Mouse (Mus musculus) heart, postnatal 0 days (tissue): Measurements from ENCODE around the gene Slc23a2. TPM values are rescaled to one million over a fixed set of nuclear protein-coding genes. Genes with fewer than 3 reads are reported as not detected.

Source experiments
- ATAC-seq: fragments of 200-750 bp; cut with Nextera tagmentation; 2 replicates; pipeline ENCODE4 v1.8.0; 2017; ENCODE audit warnings: low read depth, moderate number of reproducible peaks, moderate library complexity; ENCODE audit not compliant: insufficient read depth
- DNase-seq: peaks from one replicate; pipeline ENCODE4 v3.0.0-alpha.2; 2016; ENCODE audit warnings: low spot score
- H3K27ac ChIP-seq: fragments of 300-500 bp; sonication (generic); 2 replicates; pipeline ENCODE4 v1.5.1; 2014; ENCODE audit warnings: low read depth, mild to moderate bottlenecking
- H3K27me3 ChIP-seq: fragments of 300-500 bp; sonication (generic); 2 replicates; pipeline ENCODE4 v1.6.1; 2014; ENCODE audit warnings: low read length, mixed read lengths; ENCODE audit not compliant: control insufficient read depth, insufficient read depth
- H3K36me3 ChIP-seq: fragments of 300-500 bp; sonication (generic); replicated peaks from 2 replicates; pipeline ENCODE4 v1.6.1; 2014; ENCODE audit warnings: low read length, mixed read lengths; ENCODE audit not compliant: control insufficient read depth, insufficient read depth
- H3K4me1 ChIP-seq: fragments of 300-500 bp; sonication (generic); 2 replicates; pipeline ENCODE4 v1.6.1; 2014; ENCODE audit warnings: antibody characterized with exemption; ENCODE audit not compliant: control insufficient read depth, insufficient read depth
- H3K4me2 ChIP-seq: fragments of 300-500 bp; sonication (generic); 2 replicates; pipeline ENCODE4 v1.6.1; 2014; ENCODE audit warnings: low read depth, mild to moderate bottlenecking, low read length, moderate library complexity
- H3K4me3 ChIP-seq: fragments of 300-500 bp; sonication (generic); 2 replicates; pipeline ENCODE4 v1.5.1; 2014; ENCODE audit warnings: low read depth, low read length
- H3K9ac ChIP-seq: fragments of 300-500 bp; sonication (generic); replicated peaks from 2 replicates; pipeline ENCODE4 v1.6.1; 2014; ENCODE audit warnings: low read depth, low read length, mixed read lengths
- H3K9me3 ChIP-seq: fragments of 300-500 bp; sonication (generic); replicated peaks from 2 replicates; pipeline ENCODE4 v1.6.1; 2016; ENCODE audit warnings: low read length; ENCODE audit not compliant: control insufficient read depth
- CTCF ChIP-seq: IDR thresholded peaks from 2 replicates; pipeline ENCODE4 v1.5.1; 2016; ENCODE audit warnings: antibody characterized with exemption, control low read depth, low read depth
- EP300 ChIP-seq: IDR thresholded peaks from 2 replicates; pipeline ENCODE4 v1.6.1; 2016; ENCODE audit warnings: antibody characterized with exemption, low read depth
- WGBS: fragments of 180-500 bp; shearing (Covaris S2); extraction: QIAGEN DNeasy Blood & Tissue Kit; methylation state at CpG from one replicate; pipeline ENCODE4 v1.1.7; 2014; 5-methylcytosine and 5-hydroxymethylcytosine counted together
- polyA plus RNA-seq: library from polyadenylated mRNA; unstranded; fragments of >200 nt; fragmentation: Nextera tagmentation; extraction: Ambion mirVana; gene quantifications from 2 replicates; pipeline ENCODE4 v1.2.1, GENCODE M21; 2015
- total RNA-seq: library from RNA; depleted of rRNA; stranded (reverse); fragments of >200 nt; gene quantifications from 2 replicates; pipeline ENCODE4 v1.2.3, GENCODE M21; 2014; ENCODE audit warnings: low replicate concordance

The Slc23a2 gene
- total and polyA plus RNA-seq, 2 experiments from 2014 or later = 8.6 to 13.9 TPM

GRCm38 (mm10) chr2:132029646-132030417 is 115.1 kb downstream of the Slc23a2 start, which contains the start of gene Rassf2:
Rassf2 (minus strand) TSS chr2:132030258.
- WGBS = 2% methylated on average over 40 of the region's 48 CpGs
- Histone ChIP-seq H3K9me3 (no peaks in the 10 kb centered on the region), H3K4me1 (peaks cover 9% of the 10 kb centered on the region; the same call in 1 of the 2 replicates), H3K27ac (peak within 1 kb of the TSS; percentile 67), H3K27me3 (no peaks in the 10 kb centered on the region), H3K4me2 (peak within 1 kb of the TSS; percentile 98), H3K9ac (peak within 1 kb of the TSS; percentile 55), H3K4me3 (peak within 1 kb of the TSS; percentile 70), H3K36me3 (no peaks in the 10 kb centered on the region)
- TF ChIP-seq EP300 (no peak), CTCF (no peak)
- ATAC-seq = peak; percentile 79
- DNase-seq = peak; percentile 61

- Histone ChIP-seq H3K36me3 (no peaks in the 10 kb centered on the region), H3K27ac (peak overlapping the region; percentile 58), H3K4me3 (peak overlapping the region; percentile 70), H3K4me1 (peaks cover 9% of the 10 kb centered on the region; the same call in 1 of the 2 replicates), H3K27me3 (no peaks in the 10 kb centered on the region), H3K9ac (peak overlapping the region; percentile 55), H3K9me3 (no peaks in the 10 kb centered on the region), H3K4me2 (peak overlapping the region; percentile 98)
- TF ChIP-seq CTCF = no peak
- TF ChIP-seq EP300 = no peak
- ATAC-seq (peak; percentile 26), DNase-seq (no peak)
- WGBS = 2% methylated on average over 36 of the region's 36 CpGs
These were observed 115.9 kb downstream of the Slc23a2 start for GRCm38 (mm10) chr2:132028894-132029605.

DNA sequence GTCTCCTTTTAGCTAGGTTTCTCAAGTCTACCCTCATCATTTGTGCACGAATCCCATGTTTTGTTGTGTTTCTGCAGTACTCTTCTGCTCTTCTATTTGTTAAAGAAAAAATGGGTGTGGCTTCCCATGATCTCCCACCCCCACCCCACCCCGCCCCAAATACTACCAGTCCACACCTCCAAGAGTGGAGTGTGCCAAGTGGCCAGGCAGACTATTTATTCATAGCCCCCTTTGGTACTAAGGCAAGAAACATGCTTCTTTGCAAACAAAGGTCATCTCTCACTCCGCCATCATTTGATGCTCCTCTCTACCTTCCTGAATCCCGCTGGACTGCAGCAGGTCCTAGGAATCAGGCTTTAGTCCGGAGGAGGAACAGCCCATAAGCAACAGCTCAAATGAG is 116.8 kb downstream of the Slc23a2 start:
- no peak overlapping the region for H3K27ac ChIP-seq
- no peaks in the 10 kb centered on the region for H3K27me3 ChIP-seq
- no peak overlapping the region for H3K9ac ChIP-seq

DNA sequence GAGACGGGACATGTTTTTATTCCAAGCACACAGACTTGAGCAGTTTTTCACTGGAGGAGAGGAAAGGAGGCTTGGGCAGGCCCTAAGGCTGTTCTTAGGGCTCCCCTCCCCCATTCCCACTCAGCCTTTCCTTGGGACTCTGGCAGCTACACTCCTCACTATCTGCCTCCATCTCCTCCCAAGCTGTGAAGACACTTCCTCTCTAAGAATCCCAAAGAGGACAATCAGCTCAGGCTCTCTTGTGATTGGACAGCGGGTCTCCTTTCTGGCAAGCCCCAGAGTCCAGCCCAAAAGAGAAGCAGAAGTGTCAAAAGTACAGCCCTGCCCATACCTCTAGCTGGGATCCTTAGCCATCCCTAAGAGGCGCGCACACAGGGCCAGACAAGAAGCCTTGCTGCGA is 117.5 kb downstream of the Slc23a2 start:
- Histone ChIP-seq H3K27ac (no peak overlapping the region), H3K9me3 (no peaks in the 10 kb centered on the region), H3K9ac (no peak overlapping the region), H3K4me1 (peaks cover 9% of the 10 kb centered on the region; the same call in 1 of the 2 replicates), H3K4me3 (no peak overlapping the region), H3K36me3 (no peaks in the 10 kb centered on the region), H3K4me2 (peak overlapping the region; percentile 98; the same call in 1 of the 2 replicates), H3K27me3 (no peaks in the 10 kb centered on the region)
- DNase-seq (no peak), ATAC-seq (no peak)
- TF ChIP-seq EP300 = no peak
- TF ChIP-seq CTCF = no peak
- 54% methylated on average over 5 of the region's 5 CpGs for WGBS

More for the DNA sequence above, 116.8 kb downstream of the Slc23a2 start:
- peaks cover 9% of the 10 kb centered on the region; the same call in 1 of the 2 replicates for H3K4me1 ChIP-seq
- 60% methylated on average over 5 of the region's 5 CpGs for WGBS
- ATAC-seq = no peak
- H3K9me3 ChIP-seq = no peaks in the 10 kb centered on the region
- H3K36me3 ChIP-seq = no peaks in the 10 kb centered on the region
- peak overlapping the region; percentile 70; the same call in 1 of the 2 replicates for H3K4me3 ChIP-seq
- H3K4me2 ChIP-seq = peak overlapping the region; percentile 98
- no peak for DNase-seq
- TF ChIP-seq CTCF (no peak), EP300 (no peak)

DNA sequence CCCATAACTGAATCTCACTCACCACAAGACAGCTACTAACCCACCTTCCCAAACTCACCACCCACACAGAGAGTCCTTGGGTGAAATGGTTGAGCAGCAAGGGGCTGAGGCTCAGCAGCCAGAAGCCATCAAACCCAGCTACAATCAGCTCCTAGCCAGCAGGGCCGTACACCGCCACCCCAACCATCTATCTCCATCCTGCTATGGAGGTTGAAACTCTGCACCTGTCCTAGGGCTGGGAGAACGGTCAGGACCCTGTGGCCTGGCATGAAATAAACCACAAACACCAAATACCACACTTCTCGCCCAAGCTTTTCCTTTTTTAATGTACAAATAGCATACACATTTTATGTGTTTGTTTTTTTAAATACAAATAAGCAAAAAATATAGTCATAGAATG is 120.9 kb downstream of the Slc23a2 start:
- ATAC-seq = no peak
- no peaks in the 10 kb centered on the region for H3K27me3 ChIP-seq
- TF ChIP-seq EP300 = no peak
- no peak for TF ChIP-seq CTCF
- no peaks in the 10 kb centered on the region for H3K9me3 ChIP-seq
- no peak overlapping the region for H3K4me3 ChIP-seq
- H3K36me3 ChIP-seq = no peaks in the 10 kb centered on the region
- WGBS = 86% methylated on average over 4 of the region's 4 CpGs
- no peak overlapping the region for H3K9ac ChIP-seq
- DNase-seq = no peak
- no peak overlapping the region for H3K27ac ChIP-seq
- H3K4me1 ChIP-seq = peaks cover 21% of the 10 kb centered on the region; the same call in 1 of the 2 replicates
- no peak overlapping the region for H3K4me2 ChIP-seq
